Mouse (Mus musculus): ENCODE measurements around the gene Matn1. TPM values are rescaled to one million over a fixed set of nuclear protein-coding genes. Genes with fewer than 3 reads are reported as not detected.

Gene Matn1
- polyA plus RNA-seq, 1 experiment from 2014 or later = 4.6 TPM

DNA sequence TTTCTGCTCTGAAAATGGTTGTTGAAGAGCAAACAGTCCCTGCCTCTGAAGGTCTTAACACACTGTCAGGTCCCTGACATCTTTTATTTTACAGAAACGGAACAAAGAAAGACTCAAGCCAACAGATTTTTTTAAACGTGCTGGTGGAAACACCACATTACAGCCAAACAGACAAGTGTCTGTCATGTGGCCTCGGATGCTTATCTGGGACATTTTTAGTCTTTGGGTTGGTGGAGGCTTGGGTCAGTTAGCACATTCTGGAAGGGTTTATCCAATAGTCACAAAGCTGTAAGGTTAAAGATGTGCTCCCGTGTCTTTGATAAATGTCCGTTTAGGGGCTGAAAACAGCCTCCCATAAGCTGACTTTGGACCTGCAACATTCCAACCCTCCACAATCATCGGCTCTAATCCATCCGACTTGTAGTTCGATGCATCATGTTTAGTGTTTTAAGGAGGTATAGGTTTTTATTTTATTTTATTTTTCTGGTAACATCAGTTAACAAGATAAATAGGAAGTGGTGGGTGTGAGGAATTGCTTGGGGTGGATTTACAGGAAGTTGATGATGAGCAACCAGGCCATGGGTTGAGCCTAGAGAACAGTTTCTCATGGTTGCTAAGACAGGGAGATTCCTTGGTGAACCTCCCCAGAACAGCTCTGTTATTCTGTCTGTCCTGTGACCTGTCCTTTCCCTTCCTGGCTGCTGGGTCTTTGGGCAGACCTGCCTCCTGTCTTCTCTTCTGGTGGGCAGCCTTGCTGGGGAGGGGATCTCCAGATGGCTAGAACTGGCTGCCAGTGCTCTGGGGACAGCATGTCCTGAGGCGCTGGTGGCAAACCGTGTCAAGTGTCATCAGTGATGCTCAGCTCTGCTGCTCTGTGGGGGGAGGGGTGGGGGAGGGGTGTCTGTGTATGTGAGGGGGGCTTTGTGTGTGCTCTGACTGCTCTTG, 25.1 kb upstream of the Matn1 start:
- WGBS = 73% methylated on average over 10 of the region's 10 CpGs
- ATAC-seq (ENCODE audit: low FRiP score) = no peak
- Histone ChIP-seq H3K4me3 (no peak overlapping the region), H3K36me3 (no peaks in the 10 kb centered on the region), H3K27me3 (no peaks in the 10 kb centered on the region; the same call in 1 of the 2 replicates), H3K4me1 (peaks cover 30% of the 10 kb centered on the region), H3K9me3 (replicated peaks) (no peaks in the 10 kb centered on the region), H3K9ac (no peak overlapping the region), H3K4me2 (replicated peaks) (no peak overlapping the region), H3K27ac (no peak overlapping the region)

DNA sequence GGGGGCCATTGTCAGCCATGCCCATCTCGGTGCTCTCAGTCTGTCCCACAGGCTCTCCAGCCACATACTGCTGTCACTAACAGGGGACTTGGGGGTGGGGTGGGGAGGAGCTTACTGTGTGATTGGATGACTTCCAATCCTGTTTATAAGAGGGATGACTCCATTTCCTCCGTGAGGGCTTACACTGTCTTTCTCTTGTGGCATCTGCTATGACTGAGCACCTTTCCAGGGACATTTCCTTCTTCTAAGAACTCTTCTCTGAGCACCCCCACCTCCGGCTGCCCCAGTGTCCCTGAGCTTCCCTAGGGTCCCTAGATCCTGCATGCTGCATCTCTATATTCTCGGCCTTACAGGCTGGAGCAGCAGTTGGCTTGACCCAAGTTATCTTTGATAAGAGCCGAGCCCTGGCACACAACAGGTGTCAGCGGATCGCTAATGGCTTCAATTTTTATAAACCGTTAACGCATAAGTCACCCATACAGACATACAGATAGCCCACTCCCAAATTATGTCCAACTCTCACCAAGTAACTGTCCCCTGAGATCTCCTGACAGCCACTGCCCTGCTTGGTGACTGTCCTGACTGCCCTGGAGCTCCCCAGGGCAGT, 24.3 kb upstream of the Matn1 start:
- Histone ChIP-seq H3K36me3 (no peaks in the 10 kb centered on the region), H3K9me3 (replicated peaks) (no peaks in the 10 kb centered on the region), H3K27me3 (no peaks in the 10 kb centered on the region; the same call in 1 of the 2 replicates), H3K27ac (no peak overlapping the region), H3K4me3 (no peak overlapping the region), H3K9ac (no peak overlapping the region), H3K4me1 (peaks cover 30% of the 10 kb centered on the region), H3K4me2 (replicated peaks) (no peak overlapping the region)
- WGBS = 64% methylated on average over 9 of the region's 9 CpGs
- ATAC-seq (ENCODE audit: low FRiP score) = 0 out of 2 replicates have a peak, but pooled peaks have one; percentile 26

DNA sequence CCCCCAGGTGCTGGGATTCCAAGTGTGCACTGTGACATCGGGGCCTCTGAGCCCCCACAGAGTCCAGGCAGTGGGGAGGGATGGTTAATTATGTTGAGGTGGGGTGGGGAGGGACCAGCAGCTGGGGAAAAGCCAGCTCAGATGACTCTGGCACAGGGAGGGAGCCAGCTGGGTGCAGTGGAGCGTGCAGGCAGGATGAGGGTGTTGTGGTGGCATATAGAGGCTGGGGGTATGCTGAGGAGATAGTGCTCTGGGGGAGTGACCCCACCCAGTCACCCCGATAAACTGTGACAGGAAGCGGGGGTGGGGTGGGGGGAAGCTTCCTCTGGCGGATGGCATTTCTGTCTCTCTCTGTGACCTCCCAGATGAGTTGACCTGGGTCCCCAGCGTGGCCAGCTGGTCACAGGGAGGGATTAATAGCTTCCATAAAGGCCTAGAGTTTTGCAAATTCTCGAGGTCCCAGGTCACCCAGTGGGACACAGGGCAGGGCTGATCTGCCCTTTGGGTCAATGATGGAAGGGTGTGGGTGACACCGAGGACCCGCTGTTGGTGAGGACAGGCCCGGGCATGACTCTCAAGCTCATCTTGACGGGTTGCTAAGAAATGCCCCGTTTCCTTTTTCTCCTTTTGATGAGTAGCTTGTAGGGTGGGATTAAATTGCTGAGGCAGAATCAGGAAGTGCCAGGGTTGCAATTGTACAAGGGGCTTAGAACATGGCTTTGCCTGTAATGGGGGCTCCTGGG, 23.1 kb upstream of the Matn1 start:
- no peaks in the 10 kb centered on the region for H3K36me3 ChIP-seq
- H3K9me3 ChIP-seq (replicated peaks) = no peaks in the 10 kb centered on the region
- no peak overlapping the region for H3K9ac ChIP-seq
- peak overlapping the region; percentile 18; the same call in 1 of the 2 replicates for H3K27ac ChIP-seq
- peaks cover 30% of the 10 kb centered on the region for H3K4me1 ChIP-seq
- no peak overlapping the region for H3K4me2 ChIP-seq (replicated peaks)
- WGBS = 33% methylated on average over 12 of the region's 12 CpGs
- no peaks in the 10 kb centered on the region for H3K27me3 ChIP-seq
- peak; percentile 68; the same call in 1 of the 2 replicates for ATAC-seq (ENCODE audit: low FRiP score)
- no peak overlapping the region for H3K4me3 ChIP-seq

DNA sequence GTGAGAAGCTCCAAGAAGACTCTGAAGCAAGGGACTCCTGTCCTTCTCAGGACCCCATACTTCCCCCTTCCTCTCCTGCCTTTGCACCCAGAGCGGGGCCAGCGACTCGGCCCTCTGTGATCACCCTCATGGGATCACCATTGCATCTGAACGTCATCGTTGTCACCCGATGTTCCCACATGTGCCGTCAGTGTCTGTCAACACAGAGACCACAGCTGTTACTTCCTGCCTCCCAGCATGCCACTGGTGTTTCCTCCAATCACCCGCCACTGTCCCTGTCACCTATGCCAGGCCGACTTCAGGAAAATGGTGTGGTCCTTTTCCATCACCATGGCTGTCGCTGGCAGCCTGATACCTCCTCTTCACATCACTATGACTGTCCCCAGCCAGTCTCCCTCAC, 22.2 kb upstream of the Matn1 start:
- no peak overlapping the region for H3K27ac ChIP-seq
- no peak for ATAC-seq (ENCODE audit: low FRiP score)
- H3K4me1 ChIP-seq = peaks cover 32% of the 10 kb centered on the region

DNA sequence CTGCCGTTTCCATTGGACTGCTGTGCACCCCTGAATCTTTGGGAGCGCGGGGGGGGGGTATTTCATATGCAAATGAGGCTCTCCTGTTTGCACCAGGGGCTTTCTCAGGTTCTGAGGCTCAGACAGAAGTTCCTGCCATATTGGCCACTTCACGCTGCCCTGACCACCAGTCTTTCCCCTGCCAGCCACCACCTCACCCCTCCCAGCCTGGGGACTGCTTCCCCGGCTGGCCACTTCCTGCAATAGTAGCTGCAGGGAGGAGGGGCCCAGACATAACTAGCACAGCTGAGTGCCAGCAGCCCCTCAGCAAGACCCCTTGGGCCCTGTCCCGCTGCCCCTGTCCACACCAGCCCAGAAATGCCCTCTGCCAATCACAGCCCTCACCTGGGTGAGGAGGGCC, 17.9 kb upstream of the Matn1 start:
- Histone ChIP-seq H3K4me2 (replicated peaks) (no peak overlapping the region), H3K4me3 (no peak overlapping the region), H3K36me3 (no peaks in the 10 kb centered on the region), H3K9ac (no peak overlapping the region), H3K27ac (no peak overlapping the region), H3K27me3 (no peaks in the 10 kb centered on the region), H3K9me3 (replicated peaks) (no peaks in the 10 kb centered on the region), H3K4me1 (peaks cover 11% of the 10 kb centered on the region)
- WGBS = 65% methylated on average over 6 of the region's 6 CpGs
- no peak for ATAC-seq (ENCODE audit: low FRiP score)

More for the DNA sequence above, 22.2 kb upstream of the Matn1 start:
- H3K27me3 ChIP-seq = no peaks in the 10 kb centered on the region
- H3K9me3 ChIP-seq (replicated peaks) = no peaks in the 10 kb centered on the region
- no peak overlapping the region for H3K4me2 ChIP-seq (replicated peaks)
- 69% methylated on average over 10 of the region's 10 CpGs for WGBS
- no peak overlapping the region for H3K9ac ChIP-seq
- no peaks in the 10 kb centered on the region for H3K36me3 ChIP-seq
- H3K4me3 ChIP-seq = no peak overlapping the region

DNA sequence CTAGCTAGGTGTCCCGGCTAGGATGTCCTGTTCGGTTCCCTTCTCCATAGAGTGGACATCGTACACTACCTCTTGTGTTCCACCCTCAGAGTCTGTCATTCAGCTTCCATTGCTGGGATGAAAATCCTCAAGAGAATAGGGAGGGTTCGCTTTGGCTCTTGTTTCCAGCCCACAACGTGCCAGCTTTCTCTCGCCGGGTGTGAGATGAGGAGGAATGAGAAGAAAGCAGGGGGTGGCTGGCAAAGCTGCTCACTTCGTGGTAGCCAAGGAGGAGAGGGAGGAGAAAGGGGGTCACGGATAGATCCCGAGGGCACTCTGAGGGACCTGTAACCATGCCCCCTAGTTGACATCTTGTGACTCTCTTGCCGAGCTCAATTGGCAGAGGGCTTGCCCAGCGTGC, 16.4 kb upstream of the Matn1 start:
- no peak overlapping the region for H3K4me3 ChIP-seq
- no peak overlapping the region for H3K27ac ChIP-seq
- H3K27me3 ChIP-seq = no peaks in the 10 kb centered on the region
- 0 out of 2 replicates have a peak, but pooled peaks cover 2% of the 10 kb centered on the region for H3K4me1 ChIP-seq
- no peak overlapping the region for H3K4me2 ChIP-seq (replicated peaks)
- ATAC-seq (ENCODE audit: low FRiP score) = no peak
- no peaks in the 10 kb centered on the region for H3K36me3 ChIP-seq
- 85% methylated on average over 12 of the region's 12 CpGs for WGBS
- H3K9me3 ChIP-seq (replicated peaks) = no peaks in the 10 kb centered on the region
- no peak overlapping the region for H3K9ac ChIP-seq

DNA sequence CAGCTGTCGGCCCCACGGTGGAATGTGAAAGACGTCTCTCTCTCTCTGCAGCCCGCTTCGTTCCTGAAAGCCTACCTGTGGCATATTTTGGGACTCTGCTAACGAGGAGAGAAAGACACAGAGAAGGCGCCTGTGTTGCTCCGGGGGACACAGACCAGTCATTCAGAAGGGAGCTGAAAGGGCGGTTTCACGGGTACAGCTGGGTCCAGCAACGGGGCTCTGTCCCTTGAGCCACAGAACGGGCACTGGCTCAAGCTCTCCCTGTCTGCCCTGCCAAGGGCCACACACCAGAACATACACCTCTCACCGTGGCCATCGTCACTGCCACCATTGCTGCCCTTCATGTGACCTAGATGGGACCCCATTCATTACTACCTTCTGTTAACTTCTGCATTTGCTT, 1.5 kb upstream of the Matn1 start:
- H3K9ac ChIP-seq = no peak overlapping the region
- H3K4me2 ChIP-seq (replicated peaks) = no peak overlapping the region
- no peak for ATAC-seq (ENCODE audit: low FRiP score)
- H3K4me3 ChIP-seq = no peak overlapping the region
- no peaks in the 10 kb centered on the region for H3K36me3 ChIP-seq
- no peaks in the 10 kb centered on the region for H3K4me1 ChIP-seq
- no peak overlapping the region for H3K27ac ChIP-seq
- H3K9me3 ChIP-seq (replicated peaks) = no peaks in the 10 kb centered on the region
- H3K27me3 ChIP-seq = 0 out of 2 replicates have a peak, but pooled peaks cover 3% of the 10 kb centered on the region
- 66% methylated on average over 14 of the region's 14 CpGs for WGBS

DNA sequence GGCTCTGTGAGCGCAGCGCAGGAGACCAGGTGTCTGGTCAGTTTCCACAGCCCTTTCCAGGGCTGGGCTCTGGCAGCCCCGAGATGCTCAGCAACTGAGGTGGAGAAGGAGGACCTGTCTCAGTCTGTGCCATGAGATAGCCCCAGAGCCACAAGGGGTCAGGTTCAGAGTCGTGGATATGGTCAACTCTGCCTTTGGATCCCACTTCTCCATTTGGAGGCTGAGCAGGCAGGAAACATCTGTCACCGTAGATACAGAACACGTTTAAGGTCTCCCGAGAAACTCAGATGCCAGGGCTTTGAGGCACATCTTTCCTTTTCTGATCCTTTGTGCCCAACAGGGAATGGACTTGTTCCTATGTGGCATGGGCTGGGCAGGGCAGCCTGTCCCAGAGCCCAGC, 594 bp downstream of the Matn1 start:
- no peak for ATAC-seq (ENCODE audit: low FRiP score)
- Histone ChIP-seq H3K36me3 (no peaks in the 10 kb centered on the region), H3K27me3 (0 out of 2 replicates have a peak, but pooled peaks cover 3% of the 10 kb centered on the region), H3K4me2 (replicated peaks) (no peak overlapping the region), H3K4me1 (no peaks in the 10 kb centered on the region), H3K27ac (no peak overlapping the region), H3K4me3 (no peak overlapping the region), H3K9ac (no peak overlapping the region), H3K9me3 (replicated peaks) (no peaks in the 10 kb centered on the region)
- WGBS = 78% methylated on average over 7 of the region's 7 CpGs

DNA sequence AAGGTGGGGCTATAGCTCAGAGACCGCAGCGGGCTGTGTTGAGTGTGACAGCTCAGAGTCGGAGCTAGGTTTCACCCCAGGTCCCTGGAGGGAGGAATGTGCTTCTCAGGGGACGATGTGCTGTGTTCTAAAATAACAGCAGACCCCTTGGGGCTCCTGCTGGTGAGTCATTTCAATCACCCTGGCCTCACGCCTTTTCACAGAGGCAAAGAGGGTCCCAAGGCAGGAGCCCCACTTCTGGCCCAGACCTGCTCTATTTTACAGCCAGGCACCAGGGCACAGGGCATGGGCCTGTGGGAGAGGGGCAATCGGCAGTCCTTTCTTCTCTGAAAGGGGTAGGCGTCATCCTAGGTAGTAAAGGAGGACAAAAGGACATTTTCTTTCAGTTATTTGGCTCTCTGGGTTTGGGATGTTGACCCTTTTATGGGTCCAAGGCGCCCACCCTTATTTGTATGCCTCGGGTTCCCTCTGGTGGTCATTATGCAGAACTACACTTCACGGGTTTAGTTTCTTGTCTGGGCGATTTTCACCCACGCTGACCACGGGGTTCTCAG, 3.0 kb downstream of the Matn1 start:
- 0 out of 2 replicates have a peak, but pooled peaks cover 3% of the 10 kb centered on the region for H3K27me3 ChIP-seq
- no peak for ATAC-seq (ENCODE audit: low FRiP score)
- no peak overlapping the region for H3K4me3 ChIP-seq
- H3K27ac ChIP-seq = no peak overlapping the region
- no peak overlapping the region for H3K4me2 ChIP-seq (replicated peaks)
- no peaks in the 10 kb centered on the region for H3K9me3 ChIP-seq (replicated peaks)
- H3K9ac ChIP-seq = no peak overlapping the region
- no peaks in the 10 kb centered on the region for H3K4me1 ChIP-seq
- H3K36me3 ChIP-seq = no peaks in the 10 kb centered on the region
- WGBS = 18% methylated on average over 13 of the region's 13 CpGs

DNA sequence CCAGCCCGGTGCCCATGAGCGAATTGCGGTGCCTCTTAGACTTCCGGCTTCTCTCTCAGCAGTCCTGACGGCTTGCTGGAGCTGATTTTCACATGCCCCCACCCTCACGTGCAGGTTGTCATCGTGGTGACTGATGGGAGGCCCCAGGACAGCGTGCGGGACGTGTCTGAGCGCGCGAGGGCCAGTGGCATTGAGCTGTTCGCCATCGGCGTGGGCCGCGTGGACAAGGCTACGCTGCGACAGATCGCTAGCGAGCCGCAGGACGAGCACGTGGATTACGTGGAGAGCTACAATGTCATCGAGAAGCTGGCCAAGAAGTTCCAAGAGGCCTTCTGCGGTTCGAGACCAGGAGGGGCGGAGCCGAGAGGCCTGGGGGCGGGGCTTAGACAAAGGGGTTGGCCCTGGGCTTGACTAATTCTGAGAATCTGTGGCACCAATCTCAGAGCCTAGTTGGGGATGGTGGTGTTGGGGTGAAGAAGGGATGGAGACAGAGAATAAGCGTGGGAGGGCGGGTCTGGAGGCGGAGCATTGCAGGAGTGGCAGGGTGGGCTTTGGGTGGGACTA, 5.7 kb downstream of the Matn1 start:
- ATAC-seq (ENCODE audit: low FRiP score) = no peak
- WGBS = 86% methylated on average over 35 of the region's 35 CpGs
- no peak overlapping the region for H3K4me2 ChIP-seq (replicated peaks)

DNA sequence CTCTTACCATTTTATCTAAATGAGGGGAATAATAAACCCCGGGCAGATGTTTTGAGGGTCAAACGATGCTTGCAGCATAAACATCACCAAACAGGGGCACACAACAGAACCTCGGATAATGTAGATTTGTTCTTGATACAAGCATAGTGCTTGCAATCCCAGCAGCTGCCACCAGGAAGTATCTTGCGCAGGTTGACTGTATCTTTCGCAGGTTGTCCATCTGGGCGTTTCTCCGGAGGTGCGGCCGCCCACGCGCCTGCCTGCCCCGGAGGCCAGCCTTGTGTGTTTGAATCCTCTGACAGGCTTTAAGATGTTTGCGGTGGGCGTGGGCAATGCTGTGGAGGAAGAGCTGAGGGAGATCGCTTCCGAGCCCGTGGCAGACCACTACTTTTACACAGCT, 8.3 kb downstream of the Matn1 start:
- WGBS = 48% methylated on average over 17 of the region's 17 CpGs
- Histone ChIP-seq H3K4me2 (replicated peaks) (no peak overlapping the region), H3K27ac (no peak overlapping the region), H3K9me3 (replicated peaks) (no peaks in the 10 kb centered on the region), H3K9ac (no peak overlapping the region), H3K4me3 (no peak overlapping the region), H3K27me3 (peaks cover 10% of the 10 kb centered on the region), H3K4me1 (0 out of 2 replicates have a peak, but pooled peaks cover 4% of the 10 kb centered on the region), H3K36me3 (no peaks in the 10 kb centered on the region)
- ATAC-seq (ENCODE audit: low FRiP score) = no peak

More for the DNA sequence above, 5.7 kb downstream of the Matn1 start:
- H3K36me3 ChIP-seq = no peaks in the 10 kb centered on the region
- H3K9ac ChIP-seq = no peak overlapping the region
- no peak overlapping the region for H3K4me3 ChIP-seq
- peaks cover 4% of the 10 kb centered on the region; the same call in 1 of the 2 replicates for H3K27me3 ChIP-seq
- H3K27ac ChIP-seq = no peak overlapping the region
- no peaks in the 10 kb centered on the region for H3K4me1 ChIP-seq
- no peaks in the 10 kb centered on the region for H3K9me3 ChIP-seq (replicated peaks)
